Mouse (Mus musculus) forelimb bud, embryonic 11.5 days (tissue): ENCODE results near the gene Alk.

Source experiments
- DNase-seq: peaks from one replicate; pipeline ENCODE4 v3.0.0-alpha.2; 2012; ENCODE audit warnings: low read depth, low spot score

Alk gene

DNA sequence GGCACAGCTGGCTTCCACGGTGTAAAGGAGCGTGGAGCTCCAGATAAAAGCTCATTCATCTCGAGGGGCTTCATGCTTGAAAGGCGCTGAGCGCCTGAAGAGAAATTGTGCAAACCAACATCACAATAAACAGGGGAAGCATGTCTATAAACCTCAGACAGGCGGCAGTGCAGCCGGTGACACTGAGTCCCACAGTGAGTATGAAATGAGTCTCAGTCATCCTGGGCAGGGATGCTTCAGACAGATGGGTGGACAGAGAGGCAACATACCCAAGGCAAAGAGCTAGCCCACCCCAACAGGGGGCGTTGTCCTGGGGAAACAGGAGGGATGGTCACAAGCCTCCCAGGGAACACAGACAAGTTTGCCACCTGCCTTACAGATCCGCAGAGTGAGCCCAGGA, 460.0 kb downstream of the Alk start:
- DNase-seq = no peak

DNA sequence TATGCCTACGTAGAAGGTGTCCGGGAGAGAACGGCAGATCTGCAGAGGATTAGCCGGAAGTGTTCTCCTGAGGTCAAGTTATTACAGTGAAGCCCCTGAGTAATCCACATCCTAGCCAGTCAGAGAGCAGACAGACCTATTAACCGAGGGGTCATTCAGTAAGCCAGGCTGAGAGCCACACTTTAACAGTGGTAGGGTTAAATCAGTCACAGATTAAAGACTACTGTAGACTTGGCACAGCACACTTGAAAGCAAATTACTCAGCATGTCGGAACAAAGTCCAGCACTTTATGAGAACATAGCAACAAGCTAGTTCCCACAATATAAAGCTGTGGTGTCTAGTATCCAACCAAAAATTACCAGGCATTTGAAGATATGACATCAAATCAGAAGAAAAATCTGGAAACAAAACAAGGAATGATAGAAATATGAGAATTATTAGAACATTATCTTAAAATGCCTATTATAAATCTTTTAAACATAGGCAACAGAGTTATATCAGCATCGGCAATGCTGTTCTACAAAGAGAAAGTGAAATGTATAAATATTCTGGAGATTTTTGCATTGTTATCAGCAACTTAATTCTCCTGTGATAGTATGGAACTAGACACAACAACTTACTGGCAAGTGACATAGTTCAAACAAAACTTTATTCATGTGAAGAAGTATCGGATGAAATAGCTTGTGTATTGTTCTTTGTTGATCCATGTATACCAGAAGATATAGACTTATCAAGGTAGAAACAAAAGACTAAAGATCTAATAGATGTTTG, 472.1 kb downstream of the Alk start:
- DNase-seq = no peak

DNA sequence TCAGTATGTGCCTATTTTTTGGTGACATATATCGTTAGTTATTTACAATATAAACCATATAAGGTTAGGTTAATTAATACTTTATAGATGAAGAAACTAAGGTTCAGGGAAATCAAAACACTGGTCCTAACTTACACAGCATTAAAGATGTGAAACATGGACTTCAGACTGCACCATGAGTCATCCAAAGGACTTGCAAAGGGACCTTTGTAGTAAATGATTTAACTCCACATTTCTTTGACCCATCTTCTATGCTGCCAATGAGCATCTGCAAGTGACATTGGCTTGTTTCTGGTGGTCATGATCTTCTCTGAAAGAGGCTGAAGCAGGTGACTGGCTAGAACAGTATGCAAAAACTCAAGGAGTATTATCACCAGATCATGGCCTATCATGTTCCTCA, 482.8 kb downstream of the Alk start:
- DNase-seq = no peak

DNA sequence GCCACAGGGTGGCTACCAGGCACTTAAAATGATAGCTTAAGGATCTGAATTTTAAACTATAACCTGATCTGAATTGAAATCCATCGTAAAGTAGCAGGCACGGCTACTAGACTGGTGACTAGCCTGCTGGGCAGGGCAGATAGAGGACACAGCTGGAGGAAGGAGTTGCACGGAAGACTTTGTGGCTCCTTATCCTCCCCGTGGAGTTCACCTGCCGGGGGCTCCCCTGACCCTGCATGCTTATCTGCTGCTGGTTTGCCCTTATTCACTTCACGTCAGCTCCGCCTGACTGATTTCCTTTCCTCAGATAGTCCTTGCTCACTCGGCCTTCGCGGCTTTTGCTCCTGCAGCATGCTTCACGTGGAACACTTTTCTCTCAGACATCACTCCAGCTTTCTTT, 484.1 kb downstream of the Alk start:
- no peak for DNase-seq

DNA sequence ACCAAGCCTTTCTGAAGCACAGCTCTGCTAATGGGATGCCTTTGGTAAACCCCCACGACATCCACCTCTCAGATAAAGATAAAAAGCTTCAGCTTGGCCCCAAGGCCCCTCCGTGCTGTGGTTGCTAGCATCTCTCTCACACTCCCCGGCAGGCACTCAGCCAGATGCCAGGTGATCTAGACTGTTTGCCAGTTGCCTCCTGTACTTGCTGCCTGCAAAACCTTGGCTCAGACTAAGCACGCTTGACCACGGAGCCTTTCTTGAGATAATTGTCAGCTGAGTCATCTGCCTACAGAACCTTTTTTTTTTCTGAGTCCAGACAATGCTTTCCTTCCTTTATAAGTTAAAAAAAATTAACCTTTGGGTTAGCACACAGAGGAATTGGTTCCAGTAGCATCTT, 486.1 kb downstream of the Alk start:
- no peak for DNase-seq

DNA sequence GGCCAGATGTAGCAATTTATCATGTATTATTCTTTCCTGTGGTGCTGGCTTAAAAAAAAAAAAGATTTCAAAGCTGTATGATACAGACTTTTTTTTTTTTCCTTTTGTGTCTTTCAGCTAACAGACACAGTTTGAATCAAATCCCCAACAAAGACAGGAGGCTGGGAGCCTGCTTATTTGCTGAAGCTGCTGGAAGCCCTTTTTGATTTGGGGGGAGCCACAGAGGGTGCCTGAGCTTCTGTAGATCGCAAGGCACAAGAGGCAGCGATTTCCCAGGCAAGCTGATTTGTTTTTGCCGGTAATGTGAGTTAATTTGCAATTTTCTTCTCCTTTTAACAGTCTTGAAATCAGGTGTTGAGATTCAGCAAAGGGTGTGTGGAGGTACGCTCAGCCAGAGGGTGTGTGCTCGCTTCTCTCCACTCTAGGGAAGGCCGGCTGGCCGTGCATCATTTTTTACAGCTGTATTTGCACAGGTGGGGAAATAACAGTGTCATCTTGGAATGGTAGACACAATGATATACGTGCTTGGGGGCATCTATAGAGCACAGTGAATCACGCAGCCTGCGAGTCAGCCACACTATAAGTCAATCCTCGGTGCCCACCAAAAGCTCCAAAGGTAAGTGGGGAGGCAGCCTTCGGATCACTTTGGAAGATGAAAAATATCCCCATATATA, 489.0 kb downstream of the Alk start:
- DNase-seq = no peak

GRCm38 (mm10) chr17:72112004-72112403, 492.4 kb downstream of the Alk start:
- no peak for DNase-seq

DNA sequence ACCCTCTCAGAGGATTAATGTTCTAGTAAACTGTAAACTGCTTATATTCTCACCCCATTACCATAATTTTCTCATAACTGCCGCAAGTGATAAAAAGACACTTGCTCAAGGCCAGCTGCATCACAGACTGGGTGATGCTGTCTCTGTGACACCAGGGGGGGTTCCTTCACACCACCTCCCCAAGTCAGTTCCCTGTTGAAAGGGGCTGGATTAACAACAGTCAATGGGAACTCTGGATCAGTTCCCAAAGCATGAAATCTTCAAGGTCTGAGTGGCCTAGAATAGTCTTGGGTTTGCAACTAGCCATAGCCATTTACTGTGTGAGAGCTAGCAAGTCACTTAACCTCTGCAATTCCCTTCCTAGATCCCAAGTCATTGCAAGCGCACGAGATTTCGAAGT, 492.9 kb downstream of the Alk start:
- no peak for DNase-seq

DNA sequence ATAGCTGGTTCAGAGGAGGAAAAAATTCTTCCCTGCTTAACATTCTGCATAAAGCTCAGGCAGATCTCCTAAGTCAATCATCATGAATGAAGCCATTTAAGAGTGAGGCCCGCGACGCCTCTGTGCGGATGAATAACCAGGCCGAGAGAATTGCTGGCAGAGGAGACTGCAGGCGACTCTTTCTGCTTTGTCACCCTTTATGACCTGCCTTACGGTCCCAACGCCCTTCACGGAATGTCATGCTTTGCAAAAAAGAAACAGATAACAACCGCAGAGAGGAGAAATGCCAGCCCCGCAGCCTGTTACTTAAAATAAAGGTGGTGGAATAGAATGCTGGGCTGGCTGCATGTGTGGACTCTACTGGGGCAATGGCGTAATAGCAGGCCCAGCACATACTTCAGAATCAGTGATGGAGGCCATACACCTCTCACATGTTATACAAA, 517.1 kb downstream of the Alk start:
- no peak for DNase-seq

GRCm38 (mm10) chr17:72081396-72081795, 523.0 kb downstream of the Alk start:
- DNase-seq = no peak

DNA sequence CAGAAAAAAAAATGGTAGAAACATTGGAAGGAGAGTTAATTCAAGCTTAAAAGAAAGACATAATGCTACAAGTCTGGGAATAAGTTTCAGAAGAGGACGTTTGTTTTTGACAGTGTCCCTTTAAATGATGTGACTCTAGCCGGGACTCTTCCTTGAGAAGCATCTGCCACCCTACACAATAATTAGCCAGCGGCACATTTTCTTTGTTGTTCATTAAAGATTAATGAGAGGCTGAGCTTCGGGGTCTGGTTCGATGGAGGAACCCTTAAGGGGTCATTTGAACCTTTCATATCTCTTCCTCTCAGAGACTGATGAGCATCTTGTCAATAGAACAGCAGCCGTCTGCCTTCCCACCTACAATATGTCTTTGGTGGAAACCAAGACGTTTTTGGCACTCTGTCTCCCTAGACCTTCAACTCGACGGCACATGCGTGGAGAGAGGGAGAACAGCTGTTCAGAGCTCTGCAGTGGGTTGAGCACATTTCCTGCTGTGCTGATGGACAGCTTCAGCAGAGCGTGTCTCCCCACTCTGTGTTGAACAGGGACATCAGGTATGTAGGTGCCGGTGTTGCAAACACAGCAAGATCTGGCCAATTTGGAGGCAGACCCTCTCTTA, 528.0 kb downstream of the Alk start:
- no peak for DNase-seq

DNA sequence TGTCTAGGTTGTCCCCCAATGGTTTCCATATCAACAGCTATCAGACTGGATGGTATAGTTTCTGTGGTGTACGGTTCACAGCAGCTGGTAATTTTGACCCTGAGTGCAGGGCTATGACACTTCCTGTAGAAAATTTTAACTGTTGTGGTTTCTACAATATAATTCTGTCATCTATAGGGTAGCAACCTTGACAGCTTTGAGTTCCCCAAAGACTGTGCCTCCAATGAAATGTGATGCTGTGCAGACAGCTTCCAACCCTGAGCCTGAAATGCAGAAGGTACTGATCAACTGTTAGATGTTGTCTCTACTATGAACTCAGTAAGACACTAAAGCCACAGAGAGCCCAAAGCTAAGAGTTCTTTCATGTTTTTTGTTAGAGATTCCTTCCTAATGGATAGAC, 532.6 kb downstream of the Alk start:
- DNase-seq = no peak

DNA sequence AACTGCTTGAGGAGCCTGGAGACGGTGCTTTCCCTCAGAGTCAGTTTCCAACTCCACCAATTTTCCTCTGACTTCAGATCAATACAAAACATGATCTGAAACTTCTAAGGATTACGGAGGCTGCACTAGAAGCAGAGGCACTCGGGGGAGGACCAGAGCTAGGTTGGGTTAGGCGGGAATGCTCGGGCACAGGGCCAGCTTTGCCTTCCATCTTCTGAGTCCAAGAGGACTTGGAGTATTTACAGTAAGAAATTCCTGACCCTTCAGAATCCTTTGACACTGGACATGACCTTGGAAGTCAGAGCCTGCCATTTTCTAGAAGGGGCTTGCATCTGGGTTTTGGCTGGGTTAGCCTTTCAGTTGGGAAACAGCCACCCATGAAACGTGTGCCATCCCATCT, 536.3 kb downstream of the Alk start:
- no peak for DNase-seq

GRCm38 (mm10) chr17:72062978-72063377, 541.4 kb downstream of the Alk start:
- DNase-seq = no peak

GRCm38 (mm10) chr17:72059312-72059711, 545.1 kb downstream of the Alk start:
- DNase-seq = no peak

DNA sequence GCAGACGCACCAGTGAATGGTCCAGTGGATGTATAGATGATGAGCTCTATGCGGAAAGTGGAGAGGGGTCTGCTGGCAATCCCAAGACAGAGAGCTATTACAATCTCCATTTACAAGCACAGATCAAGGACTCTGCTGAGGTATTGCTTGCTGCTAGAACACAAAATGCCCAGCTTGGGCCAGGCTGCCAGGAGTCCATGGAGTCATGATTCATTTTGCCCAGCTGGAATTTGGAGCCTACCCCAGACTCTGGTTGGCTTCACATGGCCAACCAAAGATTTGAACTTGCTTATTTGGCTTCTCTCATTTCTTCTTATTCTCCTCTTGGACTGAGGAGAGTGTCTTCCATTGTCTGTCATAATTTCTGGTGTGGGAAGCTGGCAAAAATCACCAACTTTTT, 558.8 kb downstream of the Alk start:
- DNase-seq = no peak

DNA sequence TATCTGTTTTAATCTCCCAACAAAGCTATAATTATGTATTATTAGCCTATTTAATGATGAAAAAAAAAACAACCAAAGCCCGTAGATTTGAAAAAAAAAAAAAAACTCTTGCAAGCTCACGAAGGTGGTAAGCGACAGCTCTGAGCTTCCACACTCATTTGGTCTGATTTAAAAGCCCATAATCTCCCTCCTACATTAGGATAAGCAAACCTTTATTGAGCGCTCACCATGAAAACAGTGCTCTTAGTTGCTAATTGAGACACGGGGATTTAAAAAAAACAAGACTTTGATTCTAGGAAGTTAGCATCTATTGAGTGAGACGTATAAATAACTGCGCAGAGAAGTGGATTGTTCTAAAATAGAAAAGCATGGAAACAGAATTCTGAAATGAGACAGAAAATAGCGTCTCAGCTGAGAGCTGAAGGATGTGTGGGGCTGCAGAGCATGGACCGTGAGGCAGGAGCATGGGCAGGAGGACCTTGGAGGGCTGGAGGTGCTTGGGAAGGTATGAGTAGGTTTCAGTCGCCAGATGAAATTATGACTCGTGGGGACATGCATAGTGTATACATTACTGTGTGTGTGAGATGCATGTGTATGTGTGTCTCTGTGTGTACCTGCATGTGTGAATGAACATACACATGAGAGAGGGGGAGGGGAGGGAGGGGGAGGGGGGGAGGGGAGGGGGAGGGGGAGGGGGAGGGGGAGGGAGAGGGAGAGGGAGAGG, 560.6 kb downstream of the Alk start:
- DNase-seq = no peak

- no peak for DNase-seq
These were observed 561.3 kb downstream of the Alk start for GRCm38 (mm10) chr17:72043001-72043666.

GRCm38 (mm10) chr17:72039176-72039948, 565.1 kb downstream of the Alk start:
- DNase-seq = no peak

GRCm38 (mm10) chr17:72038371-72038770, 566.1 kb downstream of the Alk start:
- no peak for DNase-seq

DNA sequence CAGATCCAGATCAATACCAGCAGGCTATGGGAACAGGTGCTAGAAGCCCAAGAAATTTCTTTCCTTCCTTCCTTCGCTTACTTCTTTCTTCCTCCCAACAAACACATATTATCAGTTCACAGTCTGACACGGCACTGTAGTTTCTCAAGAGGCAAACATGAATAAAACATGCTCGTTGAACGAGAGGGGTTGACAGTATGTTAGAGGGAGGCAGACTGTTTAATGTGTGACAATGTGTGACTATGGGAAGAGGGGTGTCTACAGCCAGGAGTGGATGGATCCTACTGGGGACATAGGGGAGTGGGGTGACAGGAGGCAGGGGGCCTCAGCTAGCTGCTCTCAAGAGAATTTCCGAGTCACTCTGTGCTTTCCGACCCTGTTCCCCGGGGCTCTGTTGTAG, 573.8 kb downstream of the Alk start:
- no peak for DNase-seq
